Mouse (Mus musculus): ENCODE measurements around the gene Rtkn. TPM values are rescaled to one million over a fixed set of nuclear protein-coding genes. Genes with fewer than 3 reads are reported as not detected.
"Not testable (repeated sequence)": the region's sequence is repeated elsewhere in the genome, so short reads cannot be mapped to it uniquely, and the experiment has no call there.

The Rtkn gene
- total RNA-seq, 2 experiments from 2014 or later, result 7.9 to 14.4 TPM

GRCm38 (mm10) chr6:83138056-83138455 is 2.8 kb downstream of the Rtkn start:
- peak; percentile 52 for DNase-seq

DNA sequence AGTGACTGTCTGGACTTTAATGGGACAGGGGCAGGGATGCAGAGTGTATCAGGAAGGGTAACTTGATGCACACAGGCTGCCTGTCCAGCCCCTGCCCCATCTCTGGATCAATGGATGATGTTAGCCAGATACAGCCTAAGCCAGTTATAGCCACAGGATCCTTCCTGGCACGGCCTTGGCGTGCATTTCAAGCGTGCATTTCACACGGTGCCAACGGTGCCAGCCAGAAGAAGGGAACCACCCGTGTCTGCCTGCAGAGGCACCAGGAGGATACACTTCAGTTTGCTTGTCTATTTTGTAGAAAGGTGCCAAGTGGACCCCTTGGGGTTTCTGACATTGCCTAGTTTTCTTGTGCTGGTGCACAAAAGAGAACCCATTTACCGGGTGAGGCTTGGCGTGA is 4.8 kb downstream of the Rtkn start:
- DNase-seq, result no peak

GRCm38 (mm10) chr6:83141636-83142035 is 6.4 kb downstream of the Rtkn start:
- DNase-seq, result no peak

DNA sequence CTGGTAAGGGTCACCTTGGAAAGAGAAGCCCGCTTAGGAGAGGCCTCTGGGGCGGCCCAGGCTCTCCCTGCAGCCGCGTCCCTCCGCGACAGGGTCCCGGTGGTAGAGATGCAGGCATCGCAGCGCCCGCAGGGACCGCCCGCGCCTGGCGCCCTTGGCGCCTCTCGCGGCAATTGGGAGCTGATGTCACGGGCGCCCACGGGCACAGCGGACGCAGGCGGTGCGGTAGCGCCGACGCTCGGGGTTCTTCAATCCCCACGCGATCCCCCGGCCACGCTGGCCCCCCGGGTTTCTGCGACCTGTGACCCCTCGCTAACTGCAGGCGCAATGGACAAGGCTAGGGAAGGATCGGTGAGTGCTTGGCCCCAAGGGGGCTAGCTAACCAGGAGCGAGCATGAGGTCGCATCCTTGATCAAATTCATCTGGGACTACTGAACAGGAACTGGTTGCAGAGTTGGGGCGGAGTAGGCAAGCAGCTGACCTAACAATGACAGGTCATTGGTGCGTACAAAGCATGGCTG is 7.0 kb downstream of the Rtkn start:
- DNase-seq, result no peak

DNA sequence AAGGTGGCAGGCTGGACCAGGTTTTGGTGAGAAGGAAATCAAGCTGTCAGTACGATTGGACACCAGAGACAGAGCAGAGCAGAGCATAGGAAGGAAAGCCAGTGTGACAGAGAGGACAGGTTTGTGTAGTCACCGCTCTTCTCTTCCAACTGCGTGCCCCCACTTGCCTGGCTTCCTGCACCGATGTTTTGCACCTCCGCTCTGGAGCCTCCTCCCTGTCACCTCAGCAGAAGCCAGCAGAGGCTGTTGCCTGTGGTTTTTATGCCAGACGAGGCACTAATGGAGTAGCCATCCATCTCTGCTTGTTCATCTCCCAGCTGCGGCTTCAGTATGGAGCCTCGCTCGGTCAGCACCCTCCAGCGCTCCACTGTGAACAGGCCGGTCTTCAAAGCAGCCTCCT is 7.6 kb downstream of the Rtkn start:
- no peak for DNase-seq

- no peak for DNase-seq
Measured at GRCm38 (mm10) chr6:83145209-83145608, 9.9 kb downstream of the Rtkn start.

DNA sequence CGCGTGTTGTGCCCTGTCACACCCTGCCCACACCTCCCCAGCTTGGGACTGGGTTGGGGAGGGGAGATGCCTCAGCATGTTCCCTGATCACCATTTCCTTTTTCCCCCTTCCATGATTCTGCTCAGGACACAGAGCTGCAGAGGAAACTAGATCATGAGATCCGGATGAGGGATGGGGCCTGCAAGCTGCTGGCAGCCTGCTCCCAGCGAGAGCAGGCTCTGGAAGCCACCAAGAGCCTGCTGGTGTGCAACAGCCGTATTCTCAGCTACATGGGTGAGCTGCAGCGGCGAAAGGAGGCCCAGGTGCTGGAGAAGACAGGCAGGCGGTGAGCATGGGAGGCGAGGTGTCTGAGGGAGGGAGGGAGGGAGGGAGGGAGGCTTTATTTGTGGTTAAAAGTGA is 10.5 kb downstream of the Rtkn start:
- DNase-seq, result no peak

DNA sequence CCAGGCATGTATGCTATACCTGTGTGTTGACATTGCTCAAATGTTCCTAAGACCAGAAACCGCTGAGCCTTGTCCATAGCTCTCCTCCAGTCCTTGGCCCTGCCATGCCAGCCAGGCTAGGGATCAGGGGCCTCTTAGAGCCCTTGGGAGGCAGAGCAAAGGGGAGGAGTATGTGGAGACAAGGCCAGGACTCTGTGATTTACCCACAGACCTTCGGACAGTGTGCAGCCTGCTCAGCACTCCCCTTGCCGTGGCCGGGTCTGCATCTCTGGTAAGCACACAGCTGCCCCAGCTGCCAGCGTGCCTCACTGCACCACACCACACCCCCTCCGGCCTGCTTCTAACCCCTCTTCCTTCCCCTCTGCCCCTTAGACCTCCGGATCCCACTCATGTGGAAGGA is 12.0 kb downstream of the Rtkn start:
- DNase-seq, result no peak

DNA sequence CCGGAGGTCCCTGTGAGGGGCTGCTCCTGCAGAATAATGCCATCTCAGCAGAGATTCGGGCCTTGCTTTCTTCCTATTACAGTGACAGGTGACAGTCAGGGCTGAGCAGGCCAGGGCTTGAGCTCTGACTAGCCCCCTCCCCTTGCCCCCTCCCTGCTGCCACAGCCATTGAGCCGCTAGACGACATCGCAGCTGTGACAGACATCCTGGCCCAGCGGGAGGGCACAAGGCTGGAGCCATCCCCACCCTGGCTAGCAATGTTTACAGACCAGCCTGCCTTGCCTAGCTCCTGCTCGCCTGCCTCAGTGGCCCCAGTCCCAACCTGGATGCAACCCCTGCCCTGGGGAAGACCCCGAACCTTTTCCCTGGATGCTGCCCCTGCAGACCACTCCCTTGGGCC is 16.5 kb downstream of the Rtkn start:
- no peak for DNase-seq

DNA sequence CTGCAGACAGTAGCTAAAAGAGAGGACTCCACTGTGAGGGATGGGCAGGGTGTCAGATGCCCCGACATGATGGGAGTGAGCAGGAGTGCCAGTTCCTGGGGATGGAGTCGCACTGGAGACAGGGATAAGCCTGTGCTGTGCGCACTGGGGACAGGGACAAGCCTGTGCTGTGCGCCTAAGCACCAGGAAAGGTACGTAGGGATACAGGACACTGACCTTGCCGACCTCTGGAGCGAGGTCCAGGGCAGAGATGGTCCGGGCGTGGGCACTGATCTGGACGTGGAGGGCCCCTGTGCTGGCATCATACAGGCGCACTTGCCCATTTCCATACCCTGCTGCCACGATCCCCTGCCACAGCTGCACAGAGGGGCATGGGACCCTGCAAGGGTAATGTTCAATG is 17.8 kb downstream of the Rtkn start:
- DNase-seq, result no peak

- no peak for DNase-seq
Measured at GRCm38 (mm10) chr6:83153485-83153884, 18.2 kb downstream of the Rtkn start.

- DNase-seq, result no peak
Measured at GRCm38 (mm10) chr6:83155552-83156238, 20.4 kb downstream of the Rtkn start.

DNA sequence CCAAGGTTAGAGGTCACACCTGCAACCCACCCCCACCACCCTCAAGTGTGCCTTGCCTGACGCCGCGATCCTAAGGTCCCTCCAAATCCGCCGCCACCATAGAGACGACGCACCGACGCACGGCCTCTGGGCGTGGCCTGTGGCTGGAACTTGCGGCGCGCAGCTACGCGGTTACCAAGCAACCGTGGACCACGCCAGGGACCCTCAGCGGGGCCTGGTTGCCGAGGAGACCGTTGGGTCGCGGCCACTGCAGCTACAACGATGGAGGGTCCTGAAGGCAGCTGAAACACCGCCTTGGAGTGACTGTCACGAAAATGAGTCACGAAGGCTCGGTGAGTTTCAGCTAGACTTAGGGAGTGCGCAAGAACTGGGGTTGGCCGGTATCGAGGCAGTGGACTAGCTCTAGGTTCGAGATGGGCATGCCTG is 21.0 kb downstream of the Rtkn start, which contains the start of the genes Wdr54 and 1700003E16Rik:
Gene Wdr54, minus strand, starts transcription at position 139 of the 426 bp plus-strand sequence.
Gene 1700003E16Rik, plus strand, starts transcription at position 146 of the 426 bp plus-strand sequence.
- no peak for DNase-seq

GRCm38 (mm10) chr6:83159456-83159855 is 24.2 kb downstream of the Rtkn start:
- not testable (repeated sequence) for DNase-seq

- DNase-seq, result no peak
Measured at GRCm38 (mm10) chr6:83161442-83161841, 26.2 kb downstream of the Rtkn start.

- no peak for DNase-seq
Measured at GRCm38 (mm10) chr6:83161921-83162641, 26.8 kb downstream of the Rtkn start.

- DNase-seq, result no peak
Measured at GRCm38 (mm10) chr6:83162701-83163100, 27.4 kb downstream of the Rtkn start.

DNA sequence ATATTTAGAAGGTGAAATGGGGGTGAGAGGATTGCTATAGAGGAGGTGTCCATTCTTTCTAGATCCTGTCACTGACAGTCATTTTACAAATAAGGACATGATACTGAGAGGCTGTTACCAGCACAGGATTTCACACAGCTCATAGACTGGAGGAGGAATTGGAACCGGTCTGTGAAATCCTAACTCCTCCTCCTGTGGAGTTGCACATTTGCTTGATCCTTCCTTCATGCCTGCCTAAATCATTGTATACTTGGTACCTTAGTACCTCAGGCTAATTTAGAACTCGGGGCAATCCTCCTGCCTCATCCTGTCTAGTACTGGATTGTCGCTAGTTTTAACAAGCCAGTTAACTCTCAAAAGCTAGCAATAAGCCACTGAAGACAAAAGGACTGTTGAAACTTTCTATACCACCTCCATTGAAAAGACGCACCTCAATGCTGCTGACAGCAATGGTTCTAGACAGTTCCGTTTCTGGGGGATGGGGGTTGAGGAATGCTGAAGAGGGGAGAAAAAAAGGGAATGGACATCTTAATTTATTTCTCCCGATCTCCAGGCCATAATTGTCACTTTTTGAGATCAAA is 29.9 kb downstream of the Rtkn start:
- no peak for DNase-seq

GRCm38 (mm10) chr6:83165607-83166242 is 30.5 kb downstream of the Rtkn start, which contains the start of gene Dctn1:
Dctn1 (plus strand) TSS chr6:83165920.
- peak; percentile 89 for DNase-seq

- no peak for DNase-seq
Measured at GRCm38 (mm10) chr6:83166243-83166630, 31.0 kb downstream of the Rtkn start.

DNA sequence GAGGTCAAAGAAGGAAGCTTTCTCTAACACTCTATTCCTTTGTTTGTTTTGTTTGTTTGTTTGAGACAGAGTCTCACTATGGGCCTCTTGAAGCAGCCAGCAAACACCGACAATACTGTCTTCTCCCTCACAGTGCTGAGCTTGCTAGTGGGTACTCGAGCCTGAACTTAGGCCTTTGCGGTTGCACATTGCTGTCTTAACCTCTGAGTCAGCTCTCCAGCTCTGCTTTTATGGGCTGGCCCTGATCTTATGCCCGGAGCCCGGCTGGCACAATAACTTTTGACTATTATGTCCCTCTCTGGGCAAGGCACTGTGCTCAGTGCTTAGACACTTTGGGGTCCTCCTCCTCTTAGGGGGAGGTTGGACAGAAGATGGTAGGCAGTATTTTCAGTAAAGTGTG is 34.6 kb downstream of the Rtkn start:
- DNase-seq, result no peak

- DNase-seq, result no peak
Measured at GRCm38 (mm10) chr6:83171063-83171462, 35.8 kb downstream of the Rtkn start.
